22 mouse cellular contexts compared by ENCODE assay signal in the genomic region with DNA sequence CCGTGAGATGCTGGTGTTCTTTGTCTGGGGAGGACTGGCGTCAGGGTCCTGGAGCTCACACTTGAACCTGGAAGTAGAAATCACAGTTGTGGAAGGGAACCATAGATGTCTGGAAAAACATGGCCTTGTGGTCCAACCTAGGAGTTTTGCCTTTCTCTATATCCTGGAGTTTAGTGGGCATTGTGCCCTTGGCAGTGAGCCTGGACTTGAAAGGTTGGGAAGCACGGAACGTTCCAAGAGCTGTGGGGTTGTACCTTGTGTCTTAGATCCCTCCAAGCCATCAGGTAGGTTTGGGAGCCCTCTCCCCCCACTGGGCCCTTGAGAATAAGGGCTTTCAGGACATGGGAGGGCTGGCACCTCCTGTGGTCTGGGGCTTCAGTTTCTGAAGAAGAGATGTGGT. TPM values are rescaled to one million over a fixed set of nuclear protein-coding genes. Genes with fewer than 3 reads are reported as not detected.
DNase-seq lines count a peak whose midpoint lies in the region; ATAC-seq and TF ChIP-seq lines count a peak whose summit lies in the region.
"Had no signal": no experiment of that assay in that cellular context is flagged by ENCODE, and none has a peak within 500 bp of the region (broad histone marks: within the 10 kb centered on the region; RNA-seq: fewer than 3 reads in every experiment).

No protein-coding gene starts in this region.

- no peak overlapping the region for H3K4me2 ChIP-seq in intestine, postnatal 0 days (replicated peaks; ENCODE audit: low read depth)
- H3K4me2 ChIP-seq: hindbrain, embryonic 14.5 days; limb, embryonic 13.5 days; liver, embryonic 12.5 days; midbrain, embryonic 12.5 days; neural tube, embryonic 15.5 days had no signal

- H3K9me3 ChIP-seq in intestine, postnatal 0 days (ENCODE audit: control insufficient read depth): no peaks in the 10 kb centered on the region
- H3K9me3 ChIP-seq: limb, embryonic 13.5 days; liver, embryonic 12.5 days; midbrain, embryonic 12.5 days; neural tube, embryonic 15.5 days had no signal

- ATAC-seq in intestine, postnatal 0 days: no peak
- ATAC-seq: inflammation-experienced regulatory T-cells, adult 6 months; liver, embryonic 12.5 days had no signal

- WGBS in intestine, postnatal 0 days: 91% methylated on average over 4 of the region's 4 CpGs

- DNase-seq in adrenal gland, postnatal 10 days: peak; percentile 5
- DNase-seq in adrenal gland, postnatal 25 days: no peak
- DNase-seq in ovary, postnatal 36 days (ENCODE audit: low spot score): peak; percentile 12
- no peak for DNase-seq in ovary, postnatal 10 days (ENCODE audit: low spot score)
- peak; percentile 65 to 73 for DNase-seq in cerebellum, postnatal 36 days
- DNase-seq in kidney, adult 8-10 months: no peak
- DNase-seq in thymus, adult 18-20 months: no peak
- DNase-seq: gastrocnemius, postnatal 36 days; heart, adult 2 months; kidney, adult 2 months; kidney, postnatal 10 days; lung, adult 18-20 months; lung, postnatal 10 days; thymus, adult 2 months had no signal

- H3K27ac ChIP-seq in intestine, postnatal 0 days (ENCODE audit: low read depth, low read length): no peak overlapping the region
- H3K27ac ChIP-seq: heart, adult 2 months; hindbrain, embryonic 14.5 days; left cerebral cortex, adult 2 months; limb, embryonic 13.5 days; liver, embryonic 12.5 days; midbrain, embryonic 12.5 days; neural tube, embryonic 15.5 days had no signal

- H3K36me3 ChIP-seq in intestine, postnatal 0 days (ENCODE audit: control insufficient read depth, insufficient read depth): no peaks in the 10 kb centered on the region
- H3K36me3 ChIP-seq: liver, embryonic 12.5 days; midbrain, embryonic 12.5 days; neural tube, embryonic 15.5 days had no signal

- H3K4me3 ChIP-seq in intestine, postnatal 0 days (ENCODE audit: low read depth, low read length): no peak overlapping the region
- H3K4me3 ChIP-seq: heart, adult 2 months; left cerebral cortex, adult 2 months; limb, embryonic 13.5 days; liver, embryonic 12.5 days; midbrain, embryonic 12.5 days; neural tube, embryonic 15.5 days had no signal

- H3K9ac ChIP-seq in intestine, postnatal 0 days (ENCODE audit: low read depth, low read length): no peak overlapping the region
- H3K9ac ChIP-seq: hindbrain, embryonic 14.5 days; limb, embryonic 13.5 days; liver, embryonic 12.5 days; midbrain, embryonic 12.5 days; neural tube, embryonic 15.5 days had no signal

- H3K4me1 ChIP-seq in intestine, postnatal 0 days (replicated peaks; ENCODE audit: control insufficient read depth, insufficient read depth, low read length): no peaks in the 10 kb centered on the region
- H3K4me1 ChIP-seq: liver, embryonic 12.5 days had no signal

- TF ChIP-seq CTCF in intestine, postnatal 0 days (IDR thresholded peaks at IDR 0.05; ENCODE audit: low read depth): no peak

- no peaks in the 10 kb centered on the region for H3K27me3 ChIP-seq in intestine, postnatal 0 days (replicated peaks; ENCODE audit: control insufficient read depth, insufficient read depth, low read length)
- H3K27me3 ChIP-seq: limb, embryonic 13.5 days; liver, embryonic 12.5 days; midbrain, embryonic 12.5 days; neural tube, embryonic 15.5 days had no signal

RNA-seq across cellular contexts. Expression of a gene that starts 20.7 kb away (rescaled TPM):
- total RNA-seq in adrenal gland, postnatal 10 days (2021): 1 to 10 TPM; 2.3 to 4.8 TPM
- total RNA-seq in adrenal gland, postnatal 25 days (2021): 2.6 TPM in 2 replicates
- 0.54 and 0.57 TPM in 2 replicates for polyA plus RNA-seq in intestine, postnatal 0 days (2015; fragmentation: Nextera tagmentation; extraction: Ambion mirVana)
- polyA plus RNA-seq: inflammation-experienced regulatory T-cells, adult 6 months had no signal

Comparison
In these comparisons a context has a peak if more than half of its experiments do, and no peak if none do; other contexts are left out.
1. DNase-seq: peak in adrenal gland, postnatal 10 days (single experiment), ovary, postnatal 36 days (single experiment) and cerebellum, postnatal 36 days (2 of 2); none in adrenal gland, postnatal 25 days (single experiment), ovary, postnatal 10 days (single experiment), kidney, adult 8-10 months (0 of 2) and thymus, adult 18-20 months (0 of 2).